Mouse (Mus musculus) bone marrow macrophage, adult 2 months (primary cell): ENCODE results near the gene Trib3.

Source experiments
- CTCF ChIP-seq: IDR thresholded peaks from 2 replicates; pipeline ENCODE4 v1.5.1; 2012; ENCODE audit warnings: low read depth, mild to moderate bottlenecking, low read length, moderate library complexity
- POLR2A ChIP-seq: IDR thresholded peaks from 2 replicates; pipeline ENCODE4 v1.6.1; 2012; ENCODE audit warnings: mild to moderate bottlenecking, low read depth, low read length, borderline replicate concordance

DNA sequence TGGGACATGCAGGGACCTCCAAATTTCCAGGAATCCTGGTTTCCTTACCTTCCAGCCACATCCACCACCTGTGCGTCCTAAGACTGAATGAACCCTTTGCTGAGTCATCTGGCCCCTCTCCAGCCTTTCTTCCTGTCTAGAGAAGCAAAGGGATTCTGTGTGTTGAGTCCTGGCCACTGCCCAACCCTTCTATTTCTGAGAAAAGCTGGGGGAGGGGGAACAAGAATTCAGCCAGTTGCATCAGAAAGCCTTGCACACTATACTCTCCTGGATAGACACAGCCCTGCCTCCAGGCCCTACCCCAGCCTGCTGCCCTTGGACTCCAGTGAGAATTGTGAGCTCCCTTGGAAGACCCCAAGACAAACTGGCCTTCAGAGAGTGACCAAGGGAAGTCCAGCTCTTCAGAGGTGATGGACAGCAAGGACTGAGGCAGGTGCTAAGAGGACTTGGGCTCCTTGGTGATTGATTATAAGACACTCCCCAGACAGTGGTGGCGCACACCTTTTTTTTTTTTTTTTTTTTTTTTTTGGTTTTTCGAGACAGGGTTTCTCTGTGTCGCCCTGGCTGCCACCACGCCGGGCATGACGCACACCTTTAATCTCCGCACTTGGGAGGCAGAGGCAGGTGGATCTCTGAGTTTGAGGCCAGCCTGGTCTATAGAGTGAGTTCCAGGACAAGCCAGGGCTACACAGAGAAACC lies 6.2 kb upstream of the Trib3 start:
- TF ChIP-seq CTCF = no peak
- TF ChIP-seq POLR2A = no peak
